Mouse (Mus musculus) left cerebral cortex, postnatal 10 days (tissue): ENCODE results near the gene Mrm1. TPM values are rescaled to one million over a fixed set of nuclear protein-coding genes. Genes with fewer than 3 reads are reported as not detected.
"Not testable (repeated sequence)": the region's sequence is repeated elsewhere in the genome, so short reads cannot be mapped to it uniquely, and the experiment has no call there.

ENCODE experiments used
- DNase-seq, 2 experiments: peaks; one replicate each; pipeline ENCODE4 v3.0.0; 2021 to 2022; ENCODE audit warnings: low spot score in 2 of 2, mixed read lengths in 1 of 2; ENCODE audit errors: extremely low spot score in 1 of 2
- intact Hi-C: fragments of 180-260 bp; cut with DNase I; formaldehyde crosslinking; loops from one replicate; pipeline ENCODE4 v1.15.1; 2025
- total RNA-seq, 2 experiments: library from RNA; stranded (reverse); gene quantifications; 2 replicates each; pipeline ENCODE4 v1.2.3; 2021

Gene Mrm1
- 10 to 100 TPM; 18.1 to 21.7 TPM for total RNA-seq

DNA sequence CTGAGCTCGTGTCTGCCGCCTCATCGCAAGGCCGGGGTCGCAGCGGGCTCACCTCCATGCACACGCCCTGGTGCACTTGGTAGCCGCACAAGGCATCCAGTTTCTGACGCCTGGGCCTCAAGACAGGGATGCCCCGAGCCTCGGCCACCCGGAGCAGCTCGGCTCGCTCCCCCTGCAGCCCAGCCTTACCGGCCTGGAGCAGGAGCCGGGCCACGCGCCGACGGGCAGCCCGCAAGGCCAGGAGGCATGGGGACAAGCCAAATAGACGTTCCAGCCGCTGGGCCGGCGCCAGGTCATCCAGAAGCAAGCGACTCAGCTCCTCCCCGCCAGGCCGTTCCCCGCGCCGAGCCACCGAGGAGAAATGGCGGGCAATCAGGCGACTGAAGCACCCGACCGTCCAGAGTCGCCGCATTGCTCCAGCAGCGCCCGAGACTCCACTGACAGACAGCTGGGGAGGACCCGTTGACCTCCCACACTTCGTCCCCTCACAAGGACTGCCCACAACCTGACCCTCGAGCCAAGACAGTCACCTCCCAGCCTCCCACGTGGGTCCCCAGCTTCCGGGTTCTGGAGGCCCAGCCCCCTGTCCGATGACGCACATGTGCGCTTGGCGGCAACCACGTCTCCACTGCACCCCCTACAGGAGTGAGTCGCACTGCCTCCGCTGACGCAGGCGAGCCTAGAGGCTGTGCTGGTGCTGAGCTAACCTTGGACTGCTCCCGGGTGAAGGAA lies at the start of gene Mrm1:
TSS of gene Mrm1 (minus strand) at position 555 of the 732 bp plus-strand sequence.
- peak; percentile 84 to 96 for DNase-seq
- intact Hi-C loops, result no loop called here

DNA sequence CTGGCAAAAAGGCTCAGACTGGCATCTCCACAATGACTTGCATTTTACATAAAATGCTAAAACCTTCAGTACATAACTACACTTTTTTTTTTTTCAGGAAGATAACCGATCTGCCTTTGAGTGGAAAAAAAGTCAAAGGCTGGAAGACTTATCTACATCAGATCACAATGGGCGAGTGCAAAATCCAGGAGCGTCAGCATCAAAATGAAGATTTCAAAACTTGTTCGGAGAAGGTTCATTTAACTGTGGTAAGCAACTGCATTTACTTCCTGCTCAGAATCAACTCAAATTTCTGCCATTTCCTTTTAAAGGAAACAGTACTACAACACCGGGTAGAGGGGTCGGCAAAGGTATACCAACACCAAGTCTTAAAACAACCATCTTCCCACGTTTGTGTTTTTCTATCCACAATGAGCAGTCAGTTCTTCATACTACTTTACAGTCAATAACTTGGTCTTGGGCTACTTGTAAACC lies 49.5 kb upstream of the Mrm1 start:
- no peak for DNase-seq
- intact Hi-C loops, result no loop called here

DNA sequence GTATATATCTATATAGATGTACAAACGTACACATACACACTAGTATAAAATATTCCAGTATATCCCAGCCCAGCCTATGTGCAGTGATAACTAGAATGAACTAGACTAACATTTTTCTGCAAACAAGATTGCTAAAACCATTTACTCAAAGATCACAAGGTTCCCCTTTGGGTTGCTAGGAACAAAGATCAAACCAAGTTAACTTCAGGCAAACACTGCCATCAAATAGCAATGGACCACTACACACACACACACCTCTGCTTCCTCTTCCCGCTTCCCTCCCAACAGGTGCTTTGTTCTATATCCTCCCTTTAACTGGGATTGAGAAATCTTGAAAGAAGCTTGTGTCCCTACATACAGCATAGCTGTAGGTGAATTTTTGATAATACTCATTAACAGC lies 48.3 kb upstream of the Mrm1 start:
- intact Hi-C loops, result no loop called here
- no peak for DNase-seq

DNA sequence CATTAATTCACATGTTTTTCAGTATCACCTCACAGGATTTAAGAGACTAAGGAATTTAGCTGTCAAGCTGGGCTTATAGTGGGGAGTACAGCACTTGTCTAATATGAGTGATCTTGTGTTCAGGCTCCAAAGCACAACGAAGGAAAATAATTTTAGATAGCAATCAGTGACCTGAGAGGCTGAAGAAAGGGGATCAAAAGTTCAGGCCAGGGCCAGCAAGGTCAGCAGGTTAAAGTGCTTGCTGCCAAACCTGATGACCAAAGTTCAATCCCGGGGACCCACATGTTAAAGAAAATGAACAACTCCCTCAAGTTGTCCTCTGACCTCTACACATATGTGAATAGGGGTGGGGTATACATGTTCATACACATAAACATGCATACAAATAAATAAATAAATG lies 46.0 kb upstream of the Mrm1 start:
- intact Hi-C loops, result no loop called here
- DNase-seq, result no peak

DNA sequence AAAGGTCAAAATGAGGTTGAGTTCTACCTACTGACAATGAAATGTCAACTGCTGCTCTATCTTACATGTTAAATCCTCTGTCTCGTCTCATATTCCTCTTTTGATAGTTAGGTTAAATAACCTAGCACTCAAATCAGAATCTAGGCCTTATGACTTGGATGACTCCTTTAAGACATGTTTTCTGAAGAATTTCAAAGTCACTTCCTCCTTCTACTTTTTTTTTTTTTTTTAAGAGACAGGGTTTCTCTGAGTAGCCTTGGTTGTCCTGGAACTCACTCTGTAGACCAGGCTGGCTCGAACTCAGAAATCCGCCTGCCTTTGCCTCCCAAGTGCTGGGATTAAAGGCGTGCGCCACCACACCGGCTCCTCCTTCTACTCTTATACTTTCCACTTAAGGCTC lies 36.0 kb upstream of the Mrm1 start:
- intact Hi-C loops, result no loop called here
- DNase-seq, result no peak

DNA sequence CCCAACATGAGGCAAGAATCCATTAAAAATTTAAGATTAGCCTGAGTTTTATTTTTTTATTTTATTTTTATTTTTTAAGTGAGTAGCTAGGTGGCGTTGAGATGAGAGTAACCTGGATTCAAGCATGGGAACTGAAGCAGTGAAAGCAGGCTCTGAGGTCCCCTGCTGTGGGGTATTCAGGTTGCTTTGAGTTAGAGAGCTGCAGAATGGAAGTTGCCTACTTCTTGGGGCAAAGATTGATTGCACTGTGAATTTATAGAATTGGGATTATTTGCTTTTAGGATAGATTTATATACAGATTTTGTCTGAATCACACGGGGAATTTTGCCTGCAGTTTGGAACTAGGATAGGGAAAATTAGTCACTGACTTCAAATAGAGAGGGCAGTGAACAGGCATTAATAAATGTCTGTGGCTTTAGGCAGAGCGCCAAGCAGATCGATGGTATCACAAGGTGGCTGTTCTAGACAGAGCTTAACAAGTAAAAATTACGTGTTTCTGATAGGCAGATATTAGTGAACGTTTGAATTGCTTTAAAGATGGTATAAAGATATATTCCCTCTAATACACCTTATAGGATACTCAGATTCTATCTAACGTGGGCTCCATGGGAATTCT lies 28.3 kb upstream of the Mrm1 start:
- intact Hi-C loops, result no loop called here
- no peak for DNase-seq

DNA sequence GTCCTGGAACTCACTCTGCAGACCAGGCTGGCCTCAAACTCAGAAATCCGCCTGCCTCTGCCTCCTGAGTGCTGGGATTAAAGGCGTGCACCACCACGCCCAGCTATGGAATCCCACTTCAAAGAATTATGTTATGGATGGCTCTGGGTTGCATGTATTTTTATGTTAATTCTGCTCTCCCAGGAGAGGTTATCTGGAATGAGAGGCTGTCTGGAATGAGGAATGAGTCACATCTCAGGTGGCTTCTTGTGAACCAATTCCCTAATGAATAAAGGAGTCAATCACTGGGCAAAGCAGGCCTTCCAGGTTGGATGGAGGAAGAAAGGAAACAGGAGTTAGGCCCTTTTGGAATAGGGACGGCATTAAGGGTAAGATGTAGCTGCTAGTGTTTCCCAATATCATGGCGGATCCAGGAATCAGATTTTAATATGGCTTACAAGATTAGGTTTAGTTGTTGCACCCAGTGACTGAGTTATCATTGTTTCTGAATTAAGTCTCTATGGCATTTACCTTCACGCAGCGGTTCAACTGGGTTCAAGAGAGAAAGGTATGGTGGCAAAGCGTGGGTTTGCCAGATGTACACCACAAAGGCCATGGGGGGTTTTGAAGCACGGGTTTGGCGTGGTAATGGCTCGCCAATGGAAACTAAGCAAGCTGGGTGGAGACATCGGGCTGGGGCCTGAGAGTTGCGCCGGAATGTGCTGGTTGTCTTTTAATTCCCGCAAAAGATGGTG lies 27.6 kb upstream of the Mrm1 start:
- intact Hi-C loops, result no loop called here

DNA sequence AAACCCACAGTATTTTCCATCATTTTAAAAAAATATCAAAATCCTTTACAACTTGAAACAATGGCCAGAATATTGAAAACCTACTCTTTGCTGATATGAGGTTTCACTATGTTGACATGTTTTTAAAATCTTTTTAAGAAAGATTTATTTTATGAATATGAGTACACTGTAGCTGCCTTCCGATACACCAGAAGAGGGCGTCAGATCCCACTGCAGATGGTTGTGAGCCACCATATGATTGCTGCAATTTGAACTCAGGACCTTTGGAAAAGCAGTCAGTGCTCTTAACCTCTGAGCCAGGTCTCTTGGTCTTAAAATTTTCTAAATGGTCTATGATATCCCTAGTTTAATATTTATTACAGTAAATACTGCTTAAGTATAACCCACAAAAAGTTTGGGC lies 20.0 kb upstream of the Mrm1 start:
- no peak for DNase-seq
- intact Hi-C loops, result loop anchor here (10.0 kb wide), 1 partner anchor 175 kb away; no protein-coding TSS in a partner anchor

More for the DNA sequence above, 27.6 kb upstream of the Mrm1 start:
- DNase-seq, result no peak

DNA sequence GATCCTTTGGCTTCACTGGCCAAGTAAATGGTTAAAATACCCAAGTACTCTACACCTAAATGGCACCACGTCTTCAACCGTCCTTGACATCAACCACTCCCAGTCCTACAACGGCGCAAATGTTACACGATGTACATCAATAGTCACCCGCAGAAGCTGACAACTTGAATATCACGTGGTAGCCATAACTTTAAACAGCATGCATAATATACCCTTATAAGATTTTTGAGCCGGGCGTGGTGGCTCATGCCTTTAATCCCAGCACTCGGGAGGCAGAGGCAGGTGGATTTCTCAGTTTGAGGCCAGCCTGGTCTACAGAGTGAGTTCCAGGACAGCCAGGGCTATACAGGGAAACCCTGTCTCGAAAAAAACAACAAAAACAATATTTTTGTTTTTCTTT lies 10.2 kb upstream of the Mrm1 start:
- intact Hi-C loops, DNase-seq: not testable (repeated sequence)

DNA sequence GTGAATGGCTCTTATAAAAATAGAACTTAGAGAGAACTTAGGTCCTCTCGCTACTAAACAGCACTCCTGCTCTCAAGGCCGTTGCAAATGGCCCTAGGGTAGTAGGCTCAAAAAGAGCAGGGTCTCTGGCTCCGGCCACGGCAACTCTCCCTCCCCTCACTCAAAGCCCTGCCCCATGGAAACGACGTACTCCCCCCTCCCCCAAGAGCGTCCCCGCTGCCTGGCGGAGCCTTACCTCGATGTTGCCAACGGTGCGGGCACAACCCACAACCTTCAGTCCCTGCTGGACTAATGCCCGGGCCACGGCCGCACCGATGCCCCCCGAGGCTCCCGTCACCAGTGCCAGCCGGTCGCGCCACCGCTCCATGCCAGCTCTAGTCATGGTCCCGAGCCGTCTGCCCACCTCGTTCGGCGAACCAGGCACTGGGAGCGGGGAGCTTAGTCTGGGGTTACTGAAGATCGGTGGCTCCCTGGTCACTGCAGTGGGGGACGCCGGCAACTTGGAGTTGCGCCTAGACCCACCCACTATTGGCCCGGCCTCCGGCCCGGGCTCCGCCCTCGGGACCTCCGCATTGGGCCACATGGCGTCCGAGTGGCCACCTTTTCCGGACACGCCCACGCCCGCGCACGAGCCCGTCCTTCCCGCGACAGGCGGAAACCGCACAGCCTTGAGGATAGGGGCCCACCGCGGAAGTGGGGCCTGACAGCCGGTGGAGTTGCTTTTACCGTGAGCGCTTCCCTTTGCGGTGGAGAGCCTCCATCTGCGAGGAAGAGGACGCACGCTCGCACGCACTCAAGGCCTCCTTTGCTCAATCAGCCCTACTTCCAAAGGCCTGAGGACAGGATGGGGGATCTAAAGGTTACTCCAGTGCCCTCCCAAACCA lies 9.4 kb upstream of the Mrm1 start, which contains the start of gene Dhrs11:
TSS of gene Dhrs11 (minus strand) at position 479 of the 884 bp plus-strand sequence.
- peak; percentile 85 to 98 for DNase-seq
- intact Hi-C loops, result no loop called here

DNA sequence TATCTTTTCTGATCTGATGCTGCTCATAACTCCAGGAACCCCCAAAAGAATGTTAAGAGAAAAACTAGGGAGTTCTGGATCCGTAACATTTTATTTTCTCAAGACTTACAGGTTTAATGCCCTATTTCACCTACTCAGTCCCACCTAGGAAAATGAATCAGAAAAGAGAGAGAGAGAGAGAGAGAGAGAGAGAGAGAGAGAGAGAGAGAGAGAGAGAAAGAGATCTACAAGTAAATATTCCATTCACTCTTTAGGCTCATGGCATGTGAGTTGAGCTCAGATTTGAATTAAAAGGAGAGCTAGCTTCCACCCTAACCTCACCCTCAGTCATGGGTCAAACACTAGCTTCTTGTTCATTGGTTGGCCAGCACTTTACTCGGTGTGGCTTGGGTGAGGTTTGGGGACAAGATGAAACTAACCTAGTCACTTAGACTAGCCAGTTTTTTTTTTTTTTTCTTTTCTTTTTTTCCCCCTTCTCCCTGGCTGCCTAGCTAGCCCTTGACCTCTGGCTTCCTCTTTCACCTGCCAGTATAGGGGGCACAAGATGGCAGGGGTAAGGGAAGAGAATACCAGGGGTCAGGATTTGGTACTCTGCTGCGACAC lies 8.7 kb upstream of the Mrm1 start:
- no peak for DNase-seq
- intact Hi-C loops, result no loop called here

DNA sequence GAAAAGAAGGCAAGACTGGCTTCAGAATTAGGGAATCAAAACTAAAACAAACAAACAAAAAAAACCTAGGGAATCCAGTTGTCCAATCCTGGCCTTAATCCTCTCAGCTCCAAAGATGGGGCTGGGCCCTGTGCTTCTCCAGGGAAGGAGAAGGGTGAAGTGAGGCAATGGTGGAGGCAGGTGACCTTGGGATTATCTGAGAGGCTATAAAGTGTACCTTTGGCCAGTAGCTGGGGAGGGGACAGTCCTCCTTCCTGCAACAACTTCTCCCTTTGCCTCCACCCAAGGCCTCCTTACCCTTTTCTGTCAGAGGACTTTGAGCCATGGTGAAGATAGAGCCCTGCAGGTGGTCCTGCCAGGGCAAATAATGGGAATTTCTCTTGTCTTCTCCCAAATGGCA lies 8.2 kb upstream of the Mrm1 start:
- intact Hi-C loops, result no loop called here

DNA sequence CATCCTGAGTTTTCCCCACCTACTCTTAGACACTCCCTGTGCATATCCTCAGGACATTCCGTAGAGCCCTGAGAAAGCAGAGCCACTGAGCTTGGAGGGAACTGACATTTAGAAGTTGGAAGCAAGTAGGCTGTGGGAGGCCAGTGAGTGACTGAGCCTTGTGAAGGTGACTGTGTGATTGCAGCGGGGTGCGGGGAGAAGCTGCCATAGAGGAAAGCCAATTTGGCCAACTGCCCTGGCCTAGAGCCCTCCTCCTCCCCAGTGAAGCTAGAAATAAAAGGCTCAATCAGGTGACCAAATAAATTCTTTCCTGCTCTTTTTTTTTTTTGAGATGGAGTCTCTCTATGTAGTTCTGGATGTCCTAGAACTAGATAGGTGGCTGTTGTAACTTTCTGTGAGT lies 6.9 kb upstream of the Mrm1 start:
- intact Hi-C loops, result no loop called here
- DNase-seq, result peak; percentile 40 to 71

More for the DNA sequence above, 8.2 kb upstream of the Mrm1 start:
- DNase-seq, result no peak

DNA sequence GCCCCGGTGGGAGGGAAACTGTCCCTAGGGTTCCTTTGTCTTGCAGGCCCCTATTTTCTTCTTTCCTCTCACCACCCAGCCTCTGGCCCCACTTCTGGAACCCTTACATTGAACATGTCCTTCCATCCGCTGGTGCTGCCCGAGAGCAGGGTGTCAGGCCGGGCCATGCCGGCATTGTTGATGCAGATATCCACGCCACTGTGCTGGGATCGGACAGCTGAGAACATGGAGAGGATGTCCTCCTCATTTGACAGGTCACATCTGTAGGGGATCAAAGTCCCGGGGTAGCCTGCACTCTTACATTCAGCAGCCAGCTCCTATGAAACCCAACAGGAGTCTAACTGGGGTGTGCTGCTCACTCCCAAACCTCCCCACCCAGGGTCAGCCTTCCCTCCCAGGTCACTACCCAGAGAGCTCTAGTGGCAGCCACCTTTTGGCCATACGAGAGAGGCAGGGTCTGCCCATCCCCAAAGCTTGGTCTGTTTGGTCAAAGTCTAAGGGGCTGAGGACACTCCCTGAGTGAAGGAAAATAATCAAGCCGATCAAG lies 6.0 kb upstream of the Mrm1 start:
- intact Hi-C loops, result no loop called here
- no peak for DNase-seq

DNA sequence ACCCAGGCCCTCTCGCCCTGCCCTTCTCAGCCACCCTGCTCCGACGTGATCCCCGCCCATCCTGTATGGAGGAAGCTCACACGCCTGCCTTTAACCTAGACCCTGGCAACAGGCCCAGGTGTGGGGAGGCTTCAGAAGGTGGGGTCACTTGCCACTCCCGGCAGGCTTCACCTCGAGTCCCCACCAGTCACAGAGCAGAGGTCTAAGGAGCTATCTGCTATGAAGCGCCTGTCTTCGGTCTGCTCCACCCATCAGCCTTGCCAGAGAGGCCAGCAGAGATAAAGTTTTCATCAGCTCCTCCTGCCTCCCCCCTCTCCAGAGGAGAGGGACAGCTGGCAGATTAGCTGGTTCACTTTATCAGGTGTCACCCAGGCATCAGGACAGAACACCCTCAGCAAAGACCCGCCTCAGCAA lies 4.2 kb upstream of the Mrm1 start:
- intact Hi-C loops, result no loop called here
- DNase-seq, result no peak

DNA sequence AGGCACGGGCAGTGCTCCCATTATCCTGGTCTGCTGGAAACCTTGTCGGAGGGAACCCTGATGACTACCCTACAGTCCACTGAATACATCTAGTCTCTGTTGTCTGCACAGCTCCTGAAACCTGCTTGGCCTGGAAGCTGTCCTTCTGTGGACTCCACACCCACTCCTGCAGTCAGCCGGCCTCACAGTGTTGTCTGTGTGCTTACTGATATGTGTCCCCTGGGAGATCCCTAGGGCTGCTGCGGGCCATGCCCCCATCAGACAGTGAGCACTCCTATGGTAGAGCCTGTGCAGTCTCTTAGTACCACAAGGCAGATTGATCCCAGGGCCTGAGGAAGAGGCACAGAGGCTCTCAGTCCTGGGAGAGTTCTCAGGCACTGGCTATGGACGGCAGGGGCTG lies 3.2 kb upstream of the Mrm1 start:
- no peak for DNase-seq
- intact Hi-C loops, result no loop called here

DNA sequence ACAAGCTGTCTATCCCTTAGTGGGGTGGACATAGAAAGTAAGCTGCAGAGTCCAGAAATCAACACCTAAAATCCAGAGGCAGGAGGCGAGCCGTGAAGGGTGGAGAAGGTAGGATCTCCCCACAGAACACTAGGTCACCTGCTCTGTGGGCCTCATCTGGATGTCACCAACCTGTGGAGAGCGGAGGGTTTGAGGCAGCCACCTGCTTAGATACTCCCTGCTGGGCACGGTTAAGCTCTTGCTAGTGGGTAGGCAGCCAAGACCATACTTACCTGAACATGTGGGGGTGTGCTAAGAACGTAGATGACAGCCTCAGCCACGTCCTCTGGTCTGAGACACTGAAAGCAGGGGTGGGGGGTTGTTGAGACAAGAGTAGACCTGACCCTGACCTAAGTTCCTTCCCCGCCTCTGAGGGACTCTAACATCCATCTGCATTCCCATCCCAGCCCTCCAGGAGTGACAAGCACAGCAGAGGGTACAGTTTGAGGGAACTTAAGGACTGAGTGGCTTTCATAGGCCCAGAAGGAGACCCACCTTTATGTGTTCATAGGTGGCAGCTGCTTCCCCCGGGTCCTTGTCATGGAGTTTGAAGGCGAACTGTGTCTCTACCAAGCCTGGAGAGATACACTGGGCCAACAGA lies 1.9 kb upstream of the Mrm1 start:
- intact Hi-C loops, result no loop called here
- DNase-seq, result no peak
